7 mouse cellular contexts compared by ENCODE assay signal in genomic region chr2:44705883-44706615, GRCm38 (mm10).
DNase-seq lines count a peak whose midpoint lies in the region; ATAC-seq and TF ChIP-seq lines count a peak whose summit lies in the region.

No protein-coding gene starts in this region.

- H3K27ac ChIP-seq in liver, adult 2 months (replicated peaks; ENCODE audit: insufficient read depth, low read depth, low read length) = no peak overlapping the region
- H3K27ac ChIP-seq in liver, embryonic 12.5 days = no peak overlapping the region
- 0 out of 2 replicates have a peak overlapping the region, but pooled peaks have one; percentile 45 for H3K27ac ChIP-seq in heart, embryonic 13.5 days (replicated peaks)

- no peak for TF ChIP-seq POLR2A in liver, adult 2 months (IDR thresholded peaks at IDR 0.05; ENCODE audit: extremely low read depth, insufficient read depth, low read length)

- no peak overlapping the region for H3K4me2 ChIP-seq in liver, embryonic 12.5 days
- no peak overlapping the region for H3K4me2 ChIP-seq in heart, embryonic 13.5 days

- intact Hi-C loops in gastrocnemius, postnatal 36 days (cut with DNase I) = no loop called here

- H3K36me3 ChIP-seq in liver, adult 2 months (ENCODE audit: control insufficient read depth, insufficient read depth, low read length) = no peaks in the 10 kb centered on the region
- no peaks in the 10 kb centered on the region for H3K36me3 ChIP-seq in liver, embryonic 12.5 days
- H3K36me3 ChIP-seq in heart, embryonic 13.5 days = no peaks in the 10 kb centered on the region

- H3K27me3 ChIP-seq in liver, adult 2 months (ENCODE audit: control insufficient read depth, insufficient read depth, low read length) = no peaks in the 10 kb centered on the region
- H3K27me3 ChIP-seq in liver, embryonic 12.5 days (replicated peaks) = no peaks in the 10 kb centered on the region
- no peaks in the 10 kb centered on the region for H3K27me3 ChIP-seq in heart, embryonic 13.5 days (replicated peaks)

- peak; percentile 8 for DNase-seq in liver, adult 2 months (ENCODE audit: extremely low read depth, low read depth, low spot score)
- peak; percentile 21 for DNase-seq in kidney, adult 9 months
- DNase-seq in lung, postnatal 10 days = peak; percentile 38
- DNase-seq in gastrocnemius, postnatal 36 days = no peak
- DNase-seq in ovary, postnatal 14 days (ENCODE audit: low spot score) = no peak

- H3K9ac ChIP-seq in liver, adult 2 months (ENCODE audit: low read depth, low read length) = no peak overlapping the region
- H3K9ac ChIP-seq in liver, embryonic 12.5 days = no peak overlapping the region
- H3K9ac ChIP-seq in heart, embryonic 13.5 days = no peak overlapping the region

- ATAC-seq in liver, embryonic 12.5 days = no peak
- ATAC-seq in heart, embryonic 13.5 days (ENCODE audit: extremely low read depth, insufficient number of reproducible peaks, low FRiP score, low TSS enrichment) = no peak

- no peaks in the 10 kb centered on the region for H3K9me3 ChIP-seq in liver, embryonic 12.5 days (replicated peaks)
- no peaks in the 10 kb centered on the region for H3K9me3 ChIP-seq in heart, embryonic 13.5 days

- no peaks in the 10 kb centered on the region for H3K4me1 ChIP-seq in liver, adult 2 months (ENCODE audit: control insufficient read depth, insufficient read depth, low read length)
- no peaks in the 10 kb centered on the region for H3K4me1 ChIP-seq in liver, embryonic 12.5 days
- no peaks in the 10 kb centered on the region for H3K4me1 ChIP-seq in heart, embryonic 13.5 days

- no peak for TF ChIP-seq CTCF in liver, adult 2 months (IDR thresholded peaks at IDR 0.05; ENCODE audit: low read depth, low read length)

- no peaks in the 10 kb centered on the region for H3K79me2 ChIP-seq in liver, adult 2 months (ENCODE audit: control insufficient read depth, insufficient read depth, low read length)

- H3K4me3 ChIP-seq in liver, adult 2 months (ENCODE audit: insufficient read depth, low read depth, low read length) = no peak overlapping the region
- H3K4me3 ChIP-seq in liver, embryonic 12.5 days = no peak overlapping the region
- H3K4me3 ChIP-seq in heart, embryonic 13.5 days = no peak overlapping the region

- 74% methylated on average over 4 of the region's 4 CpGs for WGBS in liver, adult 2 months
- WGBS in liver, embryonic 12.5 days (ENCODE audit: insufficient replicate concordance) = 72% methylated on average over 4 of the region's 4 CpGs
- 67% methylated on average over 4 of the region's 4 CpGs for WGBS in heart, embryonic 13.5 days

Comparison
In these comparisons a context has a peak if more than half of its experiments do, and no peak if none do; other contexts are left out.
1. DNase-seq: peak in liver, adult 2 months (single experiment), kidney, adult 9 months (single experiment) and lung, postnatal 10 days (single experiment); none in gastrocnemius, postnatal 36 days (0 of 2) and ovary, postnatal 14 days (single experiment).